Mouse (Mus musculus) urinary bladder, adult 18-20 months (tissue): ENCODE data around the gene Hddc3.

Source experiments
- DNase-seq, 2 experiments: peaks; one replicate each; pipeline ENCODE4 v3.0.0; 2022; ENCODE audit warnings: low spot score in 2 of 2, mixed read lengths in 2 of 2

The Hddc3 gene

GRCm38 (mm10) chr7:80334848-80335247 lies 8.1 kb upstream of the Hddc3 start:
- DNase-seq, result no peak

GRCm38 (mm10) chr7:80336932-80337331 lies 6.0 kb upstream of the Hddc3 start:
- no peak for DNase-seq

- peak in 1 of 2 experiments; percentile 34 for DNase-seq
These were observed 3.5 kb upstream of the Hddc3 start for GRCm38 (mm10) chr7:80339371-80339770.

GRCm38 (mm10) chr7:80339793-80340628 lies 2.9 kb upstream of the Hddc3 start:
- peak; percentile 94 to 97 for DNase-seq

- peak in 1 of 2 experiments; percentile 50 for DNase-seq
These were observed 2.1 kb upstream of the Hddc3 start, which contains the start of gene Unc45a for GRCm38 (mm10) chr7:80340793-80341192. Unc45a (minus strand) TSS chr7:80341005.

GRCm38 (mm10) chr7:80341793-80342192 lies 1.1 kb upstream of the Hddc3 start:
- no peak for DNase-seq

GRCm38 (mm10) chr7:80343270-80344018 lies 540 bp downstream of the Hddc3 start:
- DNase-seq, result no peak

- DNase-seq, result no peak
These were observed 3.3 kb downstream of the Hddc3 start for GRCm38 (mm10) chr7:80346173-80346572.

- DNase-seq, result no peak
These were observed 3.9 kb downstream of the Hddc3 start for GRCm38 (mm10) chr7:80346830-80347229.

- no peak for DNase-seq
These were observed 5.0 kb downstream of the Hddc3 start for GRCm38 (mm10) chr7:80347670-80348586.

GRCm38 (mm10) chr7:80350808-80351207 lies 7.9 kb downstream of the Hddc3 start:
- DNase-seq, result no peak

- no peak for DNase-seq
These were observed 10.0 kb downstream of the Hddc3 start for GRCm38 (mm10) chr7:80352920-80353319.

- DNase-seq, result no peak
These were observed 13.4 kb downstream of the Hddc3 start for GRCm38 (mm10) chr7:80356351-80356750.

GRCm38 (mm10) chr7:80357156-80357555 lies 14.3 kb downstream of the Hddc3 start:
- DNase-seq, result no peak

- DNase-seq, result no peak
These were observed 15.1 kb downstream of the Hddc3 start for GRCm38 (mm10) chr7:80358039-80358438.

- DNase-seq, result no peak
These were observed 17.5 kb downstream of the Hddc3 start for GRCm38 (mm10) chr7:80360435-80360834.

GRCm38 (mm10) chr7:80365759-80366158 lies 22.9 kb downstream of the Hddc3 start:
- DNase-seq, result no peak

GRCm38 (mm10) chr7:80367232-80367631 lies 24.3 kb downstream of the Hddc3 start:
- no peak for DNase-seq

GRCm38 (mm10) chr7:80368009-80368408 lies 25.1 kb downstream of the Hddc3 start:
- no peak for DNase-seq

GRCm38 (mm10) chr7:80368635-80369421 lies 25.9 kb downstream of the Hddc3 start:
- no peak for DNase-seq

- no peak for DNase-seq
These were observed 26.6 kb downstream of the Hddc3 start for GRCm38 (mm10) chr7:80369461-80369860.
